Comparison of ENCODE assay signal across 9 mouse cellular contexts in genomic region chr5:111291639-111292038, GRCm38 (mm10). TPM values are rescaled to one million over a fixed set of nuclear protein-coding genes. Genes with fewer than 3 reads are reported as not detected.
DNase-seq lines count a peak whose midpoint lies in the region; ATAC-seq and TF ChIP-seq lines count a peak whose summit lies in the region.
"Had no signal": no experiment of that assay in that cellular context is flagged by ENCODE, and none has a peak within 500 bp of the region (broad histone marks: within the 10 kb centered on the region; RNA-seq: fewer than 3 reads in every experiment).

No protein-coding gene starts in this region.

- H3K9me3 ChIP-seq in kidney, embryonic 15.5 days (replicated peaks), result no peaks in the 10 kb centered on the region
- H3K9me3 ChIP-seq in embryonic facial prominence, embryonic 15.5 days (replicated peaks), result no peaks in the 10 kb centered on the region
- H3K9me3 ChIP-seq in neural tube, embryonic 15.5 days (replicated peaks), result no peaks in the 10 kb centered on the region

- H3K4me3 ChIP-seq in kidney, embryonic 15.5 days (replicated peaks), result no peak overlapping the region
- 0 out of 2 replicates have a peak overlapping the region, but pooled peaks have one; percentile 8 for H3K4me3 ChIP-seq in embryonic facial prominence, embryonic 15.5 days (replicated peaks)
- no peak overlapping the region for H3K4me3 ChIP-seq in layer of hippocampus, adult 2 months
- H3K4me3 ChIP-seq in neural tube, embryonic 15.5 days (replicated peaks), result no peak overlapping the region

- H3K36me3 ChIP-seq in kidney, embryonic 15.5 days, result peaks cover 24% of the 10 kb centered on the region
- H3K36me3 ChIP-seq in embryonic facial prominence, embryonic 15.5 days, result peaks cover 13% of the 10 kb centered on the region
- peaks cover 17% of the 10 kb centered on the region; the same call in 1 of the 2 replicates for H3K36me3 ChIP-seq in neural tube, embryonic 15.5 days

- no peak overlapping the region for H3K9ac ChIP-seq in kidney, embryonic 15.5 days
- no peak overlapping the region for H3K9ac ChIP-seq in embryonic facial prominence, embryonic 15.5 days
- no peak overlapping the region for H3K9ac ChIP-seq in neural tube, embryonic 15.5 days (replicated peaks)

- no peak overlapping the region for H3K4me2 ChIP-seq in kidney, embryonic 15.5 days
- peak overlapping the region; percentile 40 for H3K4me2 ChIP-seq in embryonic facial prominence, embryonic 15.5 days (replicated peaks)
- H3K4me2 ChIP-seq in neural tube, embryonic 15.5 days, result peak overlapping the region; percentile 4

- DNase-seq in kidney, postnatal 10 days, result no peak
- peak in 1 of 2 experiments; percentile 72 for DNase-seq in layer of hippocampus, adult 2 months (ENCODE audit: low spot score in 2 of 2)
- no peak for DNase-seq in adipocyte (ENCODE audit: low spot score)
- DNase-seq in adrenal gland, adult (ENCODE audit: inconsistent age in 2 of 2, low spot score in 1 of 2), result no peak
- DNase-seq: heart, postnatal 4 days had no signal

- ATAC-seq in kidney, embryonic 15.5 days (replicated peaks; ENCODE audit: low FRiP score), result peak; percentile 49; the same call in 1 of the 2 replicates
- peak; percentile 83; the same call in 1 of the 2 replicates for ATAC-seq in embryonic facial prominence, embryonic 15.5 days (ENCODE audit: insufficient number of reproducible peaks, low FRiP score, low TSS enrichment, low read depth)
- ATAC-seq in neural tube, embryonic 15.5 days (ENCODE audit: low FRiP score), result peak; percentile 84
- ATAC-seq in megakaryocyte-erythroid progenitor cell, adult 5-6 weeks (replicated peaks; ENCODE audit: low FRiP score, low TSS enrichment, poor library complexity, severe bottlenecking), result no peak

- TF ChIP-seq CTCF in layer of hippocampus, adult 2 months (conservative IDR thresholded peaks at IDR 0.05), result no peak

- 53% methylated on average over 10 of the region's 10 CpGs for WGBS in kidney, embryonic 15.5 days
- 25% methylated on average over 10 of the region's 10 CpGs for WGBS in embryonic facial prominence, embryonic 15.5 days
- 58% methylated on average over 10 of the region's 10 CpGs for WGBS in neural tube, embryonic 15.5 days

- H3K4me1 ChIP-seq in kidney, embryonic 15.5 days, result no peaks in the 10 kb centered on the region
- 0 out of 2 replicates have a peak, but pooled peaks cover 6% of the 10 kb centered on the region for H3K4me1 ChIP-seq in embryonic facial prominence, embryonic 15.5 days
- H3K4me1 ChIP-seq in neural tube, embryonic 15.5 days, result peaks cover 10% of the 10 kb centered on the region

- no peak overlapping the region for H3K27ac ChIP-seq in kidney, embryonic 15.5 days
- H3K27ac ChIP-seq in embryonic facial prominence, embryonic 15.5 days (replicated peaks), result no peak overlapping the region
- H3K27ac ChIP-seq in layer of hippocampus, adult 2 months, result peak overlapping the region; percentile 51; the same call in 1 of the 2 replicates
- peak overlapping the region; percentile 25; the same call in 1 of the 2 replicates for H3K27ac ChIP-seq in neural tube, embryonic 15.5 days (replicated peaks)

- H3K27me3 ChIP-seq in kidney, embryonic 15.5 days, result no peaks in the 10 kb centered on the region
- H3K27me3 ChIP-seq in embryonic facial prominence, embryonic 15.5 days, result no peaks in the 10 kb centered on the region
- no peaks in the 10 kb centered on the region for H3K27me3 ChIP-seq in neural tube, embryonic 15.5 days (replicated peaks)

RNA-seq across cellular contexts. Expression of gene Pitpnb, which starts 38.9 kb away (rescaled TPM):
- polyA plus RNA-seq in kidney, embryonic 15.5 days (2015; fragmentation: Nextera tagmentation; extraction: Ambion mirVana), result 101 and 104 TPM in 2 replicates
- polyA plus RNA-seq in embryonic facial prominence, embryonic 15.5 days (2015; fragmentation: Nextera tagmentation; extraction: Ambion mirVana), result 101 and 104 TPM in 2 replicates
- 10 to 100 TPM; 80.2 to 82.3 TPM for total RNA-seq in layer of hippocampus, adult 2 months (2021)
- polyA plus RNA-seq in neural tube, embryonic 15.5 days (2015; fragmentation: Nextera tagmentation; extraction: Ambion mirVana), result 95.8 and 103 TPM in 2 replicates
- total RNA-seq in megakaryocyte-erythroid progenitor cell, adult 5-6 weeks (2014; fragmentation: Nextera tagmentation), result 53.8 and 59.5 TPM in 2 replicates
- total RNA-seq in megakaryocyte-erythroid progenitor cell, adult 5-6 weeks (2017), result 24.2 TPM in 2 replicates

Comparison
In these comparisons a context has a peak if more than half of its experiments do, and no peak if none do; other contexts are left out.
1. H3K27ac ChIP-seq: peak in layer of hippocampus, adult 2 months (single experiment) and neural tube, embryonic 15.5 days (single experiment); none in kidney, embryonic 15.5 days (single experiment) and embryonic facial prominence, embryonic 15.5 days (single experiment).